8 mouse cellular contexts compared by ENCODE assay signal in genomic region chr13:111809466-111810228, GRCm38 (mm10). TPM values are rescaled to one million over a fixed set of nuclear protein-coding genes. Genes with fewer than 3 reads are reported as not detected.
DNase-seq lines count a peak whose midpoint lies in the region; ATAC-seq and TF ChIP-seq lines count a peak whose summit lies in the region.

No protein-coding gene starts in this region.

- DNase-seq in gastrocnemius, adult 2 months = peak; percentile 66
- no peak for DNase-seq in gastrocnemius, adult 8-10 months (ENCODE audit: low spot score in 2 of 2)
- peak; percentile 66 for DNase-seq in adrenal gland, postnatal 25 days
- DNase-seq in embryonic facial prominence, embryonic 14.5 days (ENCODE audit: low spot score) = peak; percentile 70
- peak; percentile 65 for DNase-seq in heart, postnatal 14 days
- DNase-seq in kidney, postnatal 36 days = peak; percentile 80 to 81
- peak; percentile 65 for DNase-seq in lung, postnatal 36 days

- no peak for TF ChIP-seq CTCF in gastrocnemius, adult 2 months (IDR thresholded peaks at IDR 0.05)
- no peak for TF ChIP-seq CTCF in small intestine, adult 2 months (IDR thresholded peaks at IDR 0.05; ENCODE audit: extremely low read depth, insufficient read length, insufficient replicate concordance, low read depth, low read length)

- H3K4me3 ChIP-seq in gastrocnemius, adult 2 months = peak overlapping the region; percentile 97
- H3K4me3 ChIP-seq in embryonic facial prominence, embryonic 14.5 days (ENCODE audit: low read depth, low read length) = peak overlapping the region; percentile 95
- H3K4me3 ChIP-seq in small intestine, adult 2 months (ENCODE audit: low read depth, low read length) = peak overlapping the region; percentile 79

- peak overlapping the region; percentile 95 for H3K27ac ChIP-seq in gastrocnemius, adult 2 months
- peak overlapping the region; percentile 95 for H3K27ac ChIP-seq in embryonic facial prominence, embryonic 14.5 days (replicated peaks; ENCODE audit: low read depth, low read length)
- H3K27ac ChIP-seq in small intestine, adult 2 months (ENCODE audit: insufficient read depth, low read depth, low read length) = peak overlapping the region; percentile 92

- H3K27me3 ChIP-seq in embryonic facial prominence, embryonic 14.5 days (replicated peaks; ENCODE audit: control insufficient read depth, insufficient read depth, low read length) = no peaks in the 10 kb centered on the region
- H3K27me3 ChIP-seq in small intestine, adult 2 months (ENCODE audit: control insufficient read depth, insufficient read depth, low read length) = no peaks in the 10 kb centered on the region

- H3K9ac ChIP-seq in embryonic facial prominence, embryonic 14.5 days (ENCODE audit: low read depth, low read length) = peak overlapping the region; percentile 77

- no peaks in the 10 kb centered on the region for H3K9me3 ChIP-seq in embryonic facial prominence, embryonic 14.5 days (ENCODE audit: control insufficient read depth, low read length)

- no peak for TF ChIP-seq POLR2A in small intestine, adult 2 months (IDR thresholded peaks at IDR 0.05; ENCODE audit: low read depth, low read length)

- peaks cover 13% of the 10 kb centered on the region for H3K4me1 ChIP-seq in embryonic facial prominence, embryonic 14.5 days (ENCODE audit: control insufficient read depth, insufficient read depth, low read length)
- H3K4me1 ChIP-seq in small intestine, adult 2 months (ENCODE audit: control insufficient read depth, insufficient read depth, insufficient read length, low read length) = peaks cover 8% of the 10 kb centered on the region

- under 1% methylated on average over 25 of the region's 29 CpGs for whole genome bisulfite sequencing in embryonic facial prominence, embryonic 14.5 days
- WGBS in small intestine, adult 2 months = 3% methylated on average over 29 of the region's 29 CpGs

- intact Hi-C loops in gastrocnemius, adult 2 months (cut with DNase I) = loop anchor here (10.0 kb wide), 1 partner anchor 125 kb away; no protein-coding TSS in a partner anchor
- intact Hi-C loops in heart, postnatal 14 days (cut with DNase I) = loop anchor here (2.0 to 5.0 kb wide), 3 partner anchors 145 to 388 kb away; no protein-coding TSS in a partner anchor

- peak; percentile 42 for ATAC-seq in embryonic facial prominence, embryonic 14.5 days (ENCODE audit: low read depth)

- H3K4me2 ChIP-seq in embryonic facial prominence, embryonic 14.5 days (ENCODE audit: low read depth, low read length) = peak overlapping the region; percentile 68

- no peaks in the 10 kb centered on the region for H3K36me3 ChIP-seq in embryonic facial prominence, embryonic 14.5 days (ENCODE audit: control insufficient read depth, insufficient read depth, low read length)
- H3K36me3 ChIP-seq in small intestine, adult 2 months (ENCODE audit: control insufficient read depth, insufficient read depth, low read length) = no peaks in the 10 kb centered on the region

RNA-seq across cellular contexts. Expression of gene Map3k1, which starts 0.9 kb away (rescaled TPM):
- 10 to 100 TPM in 1 of 2 experiments, 1 to 10 TPM in 1; 7.6 to 10.1 TPM for total RNA-seq in gastrocnemius, adult 2 months (2021)
- total RNA-seq in gastrocnemius, adult 8-10 months (2022) = 1 to 10 TPM; 6.7 to 8.1 (median 7.2) TPM
- 60.6 and 62.2 TPM in 2 replicates for total RNA-seq in adrenal gland, postnatal 25 days (2021)
- 17.7 TPM in 2 replicates for polyA plus RNA-seq in embryonic facial prominence, embryonic 14.5 days (2014; fragmentation: Nextera tagmentation; extraction: Ambion mirVana)
- total RNA-seq in heart, postnatal 14 days (2021) = 10 to 100 TPM; 27.8 to 30.0 TPM
- 5.1 and 15.0 TPM in 2 replicates for polyA plus RNA-seq in small intestine, adult 2 months (2012; rRNA removed)

Comparison
In these comparisons a context has a peak if more than half of its experiments do, and no peak if none do; other contexts are left out.
1. DNase-seq: peak in gastrocnemius, adult 2 months (single experiment), adrenal gland, postnatal 25 days (single experiment), embryonic facial prominence, embryonic 14.5 days (single experiment), heart, postnatal 14 days (2 of 2), kidney, postnatal 36 days (2 of 2) and lung, postnatal 36 days (single experiment); none in gastrocnemius, adult 8-10 months (0 of 2).
2. Peak in every context shown above with its lines, with median percentiles within 50 percentile points of each other: H3K27ac ChIP-seq and H3K4me3 ChIP-seq.